Mouse (Mus musculus) erythroblast, embryonic 14.5 days (primary cell): Measurements from ENCODE around the gene Dnaja1.

Source experiments
- GATA1 ChIP-seq: IDR thresholded peaks from 2 replicates; pipeline ENCODE4 v1.6.1; 2012; ENCODE audit warnings: low read length, inconsistent platforms, mixed read lengths
- TAL1 ChIP-seq: IDR thresholded peaks from 3 replicates; pipeline ENCODE4 v1.6.1; 2012; ENCODE audit warnings: low read length, inconsistent platforms, mixed read lengths

- TF ChIP-seq TAL1 (no peak), GATA1 (no peak)
Observed at GRCm38 (mm10) chr4:40673526-40673925, 48.4 kb upstream of the Dnaja1 start.
